Mouse (Mus musculus) embryonic facial prominence, embryonic 13.5 days (tissue): ENCODE results near the gene Rasgrf1. TPM values are rescaled to one million over a fixed set of nuclear protein-coding genes. Genes with fewer than 3 reads are reported as not detected.

Experiments used
- ATAC-seq: fragments of 200-750 bp; cut with Nextera tagmentation; 2 replicates; pipeline ENCODE4 v1.8.0; 2017; ENCODE audit warnings: low read depth; ENCODE audit not compliant: insufficient number of reproducible peaks, insufficient read depth, low FRiP score, low TSS enrichment
- H3K27ac ChIP-seq: fragments of 300-500 bp; sonication (generic); 2 replicates; pipeline ENCODE4 v1.5.1; 2015; ENCODE audit warnings: moderate library complexity, mild to moderate bottlenecking, inconsistent platforms
- H3K27me3 ChIP-seq: fragments of 300-500 bp; sonication (generic); 2 replicates; pipeline ENCODE4 v1.6.1; 2015; ENCODE audit warnings: mild to moderate bottlenecking, inconsistent platforms
- H3K36me3 ChIP-seq: fragments of 300-500 bp; sonication (generic); 2 replicates; pipeline ENCODE4 v1.6.1; 2015; ENCODE audit warnings: mild to moderate bottlenecking, inconsistent platforms
- H3K4me1 ChIP-seq: fragments of 300-500 bp; sonication (generic); 2 replicates; pipeline ENCODE4 v1.6.1; 2015; ENCODE audit warnings: inconsistent platforms
- H3K4me2 ChIP-seq: fragments of 300-500 bp; sonication (generic); 2 replicates; pipeline ENCODE4 v1.6.1; 2015; ENCODE audit warnings: moderate library complexity, mild to moderate bottlenecking, inconsistent platforms
- H3K4me3 ChIP-seq: fragments of 300-500 bp; sonication (generic); 2 replicates; pipeline ENCODE4 v1.5.1; 2015; ENCODE audit warnings: mild to moderate bottlenecking, inconsistent platforms
- H3K9ac ChIP-seq: fragments of 300-500 bp; sonication (generic); 2 replicates; pipeline ENCODE4 v1.6.1; 2015; ENCODE audit warnings: mild to moderate bottlenecking, inconsistent platforms
- H3K9me3 ChIP-seq: fragments of 300-500 bp; sonication (generic); 2 replicates; pipeline ENCODE4 v1.6.1; 2016; ENCODE audit warnings: inconsistent platforms
- WGBS: fragments of 180-500 bp; shearing (Covaris S2); methylation state at CpG from one replicate; pipeline ENCODE4 v1.1.7; 2015; ENCODE audit warnings: mixed read lengths; 5-methylcytosine and 5-hydroxymethylcytosine counted together
- polyA plus RNA-seq: library from polyadenylated mRNA; unstranded; fragments of >200 nt; fragmentation: Nextera tagmentation; extraction: Ambion mirVana; gene quantifications from 2 replicates; pipeline ENCODE4 v1.2.1, GENCODE M21; 2015

Gene Rasgrf1
- polyA plus RNA-seq, 1 experiment from 2014 or later: 0.80 TPM

DNA sequence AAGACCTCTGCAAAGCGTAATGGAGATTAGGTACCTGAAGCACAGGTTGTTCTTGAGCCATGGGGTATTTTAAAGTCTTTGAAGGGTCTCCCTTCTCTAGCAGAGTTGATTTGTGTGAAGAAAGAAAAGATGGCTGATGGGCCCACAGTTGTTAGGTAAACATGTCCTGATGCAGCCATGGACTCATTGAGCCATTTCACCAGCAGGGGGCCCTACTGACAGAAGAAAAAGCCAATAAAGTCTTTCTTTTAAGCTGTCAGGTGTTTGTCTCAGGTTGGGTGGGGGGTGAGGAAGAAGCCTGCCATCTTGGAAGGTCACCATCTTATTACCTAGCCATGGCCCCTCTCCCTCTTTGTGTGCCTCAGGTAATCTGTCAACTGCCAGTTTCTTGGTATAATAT, 30.7 kb downstream of the Rasgrf1 start:
- H3K9me3 ChIP-seq: peaks cover 2% of the 10 kb centered on the region; the same call in 1 of the 2 replicates
- no peaks in the 10 kb centered on the region for H3K4me1 ChIP-seq
- no peak overlapping the region for H3K4me3 ChIP-seq
- H3K27me3 ChIP-seq: no peaks in the 10 kb centered on the region
- WGBS: 76% methylated on average over 1 of the region's 1 CpGs
- no peak for ATAC-seq
- no peak overlapping the region for H3K9ac ChIP-seq
- H3K4me2 ChIP-seq: no peak overlapping the region
- no peaks in the 10 kb centered on the region for H3K36me3 ChIP-seq
- no peak overlapping the region for H3K27ac ChIP-seq

DNA sequence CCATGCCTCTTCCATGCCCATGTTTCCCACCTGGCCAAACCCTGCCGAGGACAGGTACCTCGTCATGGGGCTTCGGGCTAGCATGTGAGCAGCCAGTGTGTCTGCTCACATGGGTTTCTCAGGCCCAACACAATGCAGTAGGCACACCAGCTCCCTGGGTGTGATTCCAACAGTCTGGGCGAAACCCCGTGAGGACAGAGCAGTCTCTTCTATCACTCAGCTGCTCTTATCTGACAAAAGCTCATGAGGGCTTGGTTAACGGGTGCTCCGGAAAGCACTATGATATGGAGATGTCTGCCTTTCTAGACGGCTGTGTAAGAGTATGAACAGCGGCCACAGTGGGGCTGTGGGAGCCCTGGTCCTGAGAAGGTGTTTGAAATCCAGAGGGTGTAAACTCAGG, 37.1 kb downstream of the Rasgrf1 start:
- no peak for ATAC-seq
- WGBS: 94% methylated on average over 9 of the region's 9 CpGs
- Histone ChIP-seq H3K27me3 (no peaks in the 10 kb centered on the region), H3K4me1 (no peaks in the 10 kb centered on the region), H3K4me2 (no peak overlapping the region), H3K36me3 (no peaks in the 10 kb centered on the region), H3K4me3 (no peak overlapping the region), H3K9ac (no peak overlapping the region), H3K27ac (no peak overlapping the region), H3K9me3 (no peaks in the 10 kb centered on the region)

DNA sequence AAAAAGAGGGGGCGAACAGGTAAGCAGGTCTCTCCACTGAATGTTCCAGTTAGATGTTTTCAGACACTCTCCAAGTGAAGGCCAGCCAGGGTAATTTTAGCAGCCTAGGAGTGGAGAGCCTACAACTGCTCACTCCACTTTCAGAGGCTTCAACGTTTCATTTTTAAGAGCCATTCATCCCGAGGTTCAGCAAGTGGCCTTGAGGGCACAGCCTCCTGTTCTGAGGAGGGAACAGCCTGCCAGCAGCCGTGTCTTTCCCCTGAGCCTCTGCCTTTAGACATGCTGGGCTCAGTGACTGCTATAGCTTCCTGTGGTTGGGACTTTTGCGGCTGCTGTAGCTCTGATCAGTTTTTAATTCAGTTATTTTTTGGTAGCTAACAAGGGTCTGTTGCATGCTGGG, 38.9 kb downstream of the Rasgrf1 start:
- H3K27me3 ChIP-seq: no peaks in the 10 kb centered on the region
- H3K36me3 ChIP-seq: no peaks in the 10 kb centered on the region
- H3K9ac ChIP-seq: no peak overlapping the region
- 39% methylated on average over 5 of the region's 5 CpGs for WGBS
- H3K4me1 ChIP-seq: no peaks in the 10 kb centered on the region
- H3K9me3 ChIP-seq: no peaks in the 10 kb centered on the region
- no peak overlapping the region for H3K4me3 ChIP-seq
- no peak overlapping the region for H3K27ac ChIP-seq
- ATAC-seq: no peak
- no peak overlapping the region for H3K4me2 ChIP-seq

DNA sequence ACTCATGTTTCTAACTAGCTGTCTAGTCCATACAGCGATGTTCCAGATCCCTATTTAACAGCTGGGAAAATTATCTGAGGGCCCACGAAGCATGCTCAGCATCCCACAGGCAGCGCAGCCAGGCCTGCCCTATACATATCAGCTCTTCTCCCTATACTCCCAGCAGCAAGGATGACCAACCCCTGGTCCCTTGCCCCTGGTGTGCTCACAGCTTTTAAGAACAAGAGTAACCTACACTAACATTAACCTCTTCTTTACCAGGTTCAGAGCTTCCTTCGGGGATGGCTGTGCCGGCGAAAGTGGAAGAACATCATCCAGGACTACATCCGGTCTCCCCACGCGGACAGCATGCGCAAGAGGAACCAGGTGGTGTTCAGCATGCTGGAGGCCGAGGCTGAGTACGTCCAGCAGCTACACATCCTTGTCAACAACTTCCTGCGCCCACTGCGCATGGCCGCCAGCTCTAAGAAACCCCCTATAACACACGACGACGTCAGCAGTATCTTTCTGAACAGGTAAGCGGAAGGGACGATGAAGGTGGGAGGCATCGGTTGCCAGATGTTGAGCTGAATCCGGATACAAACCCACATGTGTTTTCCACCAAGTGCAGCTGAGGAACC, 44.0 kb downstream of the Rasgrf1 start:
- H3K4me3 ChIP-seq: no peak overlapping the region
- no peak for ATAC-seq
- WGBS: 89% methylated on average over 22 of the region's 22 CpGs
- no peaks in the 10 kb centered on the region for H3K36me3 ChIP-seq
- no peak overlapping the region for H3K27ac ChIP-seq
- no peaks in the 10 kb centered on the region for H3K4me1 ChIP-seq
- no peaks in the 10 kb centered on the region for H3K9me3 ChIP-seq
- no peaks in the 10 kb centered on the region for H3K27me3 ChIP-seq
- no peak overlapping the region for H3K9ac ChIP-seq
- H3K4me2 ChIP-seq: no peak overlapping the region

DNA sequence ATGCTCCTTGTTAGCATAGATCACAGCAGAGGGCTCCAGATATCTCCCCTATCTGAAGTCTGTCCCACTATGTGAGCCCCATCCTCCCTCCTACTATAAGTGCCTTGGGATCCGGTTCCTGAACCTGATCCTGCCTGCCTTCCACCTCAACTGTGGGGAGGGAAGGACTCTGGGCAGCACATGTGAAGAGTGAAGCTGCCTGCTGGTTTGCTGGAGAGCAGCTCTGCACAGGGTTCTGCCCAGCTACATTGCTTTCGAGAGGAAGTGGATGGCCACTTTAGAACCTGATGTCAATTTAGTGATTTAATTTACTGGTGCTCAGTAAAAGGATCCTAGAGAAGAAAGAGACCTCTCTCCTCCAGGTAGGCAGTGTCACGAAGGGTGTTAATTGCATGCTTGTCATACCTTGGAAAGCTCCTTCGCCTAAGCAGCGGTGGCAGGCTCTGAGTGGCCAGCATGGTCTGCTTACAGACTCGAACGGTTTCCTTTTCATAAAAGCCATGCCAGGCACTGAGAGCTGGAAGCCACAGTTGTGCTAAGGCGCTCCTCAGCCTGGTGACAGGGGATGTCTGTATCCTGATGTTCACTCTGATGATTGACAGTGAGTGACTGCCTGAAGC, 45.3 kb downstream of the Rasgrf1 start:
- 55% methylated on average over 8 of the region's 8 CpGs for WGBS

DNA sequence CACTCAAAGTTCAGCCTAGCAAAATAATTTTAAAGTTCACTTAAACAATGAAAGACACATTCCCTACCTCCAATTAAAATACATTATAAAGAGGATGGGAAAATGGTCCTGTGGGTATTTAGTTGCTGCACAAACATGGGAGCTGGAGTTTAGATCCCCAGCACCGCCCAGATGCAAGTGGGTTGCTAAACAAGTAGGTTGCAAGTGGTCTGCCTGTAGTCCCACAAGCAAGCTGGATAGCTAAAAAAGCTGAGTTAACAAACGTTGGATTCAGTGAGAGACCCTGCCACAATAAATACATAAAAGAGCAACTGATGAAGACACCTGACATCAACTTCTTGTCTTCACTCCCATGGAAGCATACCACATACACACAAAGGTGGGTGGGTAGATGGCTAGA, 49.3 kb downstream of the Rasgrf1 start:
- WGBS: 75% methylated on average over 2 of the region's 2 CpGs
- H3K36me3 ChIP-seq: no peaks in the 10 kb centered on the region
- H3K4me3 ChIP-seq: no peak overlapping the region
- H3K4me1 ChIP-seq: no peaks in the 10 kb centered on the region
- H3K4me2 ChIP-seq: no peak overlapping the region
- H3K9ac ChIP-seq: no peak overlapping the region
- ATAC-seq: no peak
- H3K27me3 ChIP-seq: no peaks in the 10 kb centered on the region
- H3K27ac ChIP-seq: no peak overlapping the region
- no peaks in the 10 kb centered on the region for H3K9me3 ChIP-seq

More for the DNA sequence above, 45.3 kb downstream of the Rasgrf1 start:
- no peak overlapping the region for H3K4me3 ChIP-seq
- H3K9me3 ChIP-seq: no peaks in the 10 kb centered on the region
- no peaks in the 10 kb centered on the region for H3K4me1 ChIP-seq
- no peaks in the 10 kb centered on the region for H3K27me3 ChIP-seq
- H3K36me3 ChIP-seq: no peaks in the 10 kb centered on the region
- no peak overlapping the region for H3K27ac ChIP-seq
- ATAC-seq: no peak; the same call in 1 of the 2 replicates
- no peak overlapping the region for H3K4me2 ChIP-seq
- no peak overlapping the region for H3K9ac ChIP-seq

DNA sequence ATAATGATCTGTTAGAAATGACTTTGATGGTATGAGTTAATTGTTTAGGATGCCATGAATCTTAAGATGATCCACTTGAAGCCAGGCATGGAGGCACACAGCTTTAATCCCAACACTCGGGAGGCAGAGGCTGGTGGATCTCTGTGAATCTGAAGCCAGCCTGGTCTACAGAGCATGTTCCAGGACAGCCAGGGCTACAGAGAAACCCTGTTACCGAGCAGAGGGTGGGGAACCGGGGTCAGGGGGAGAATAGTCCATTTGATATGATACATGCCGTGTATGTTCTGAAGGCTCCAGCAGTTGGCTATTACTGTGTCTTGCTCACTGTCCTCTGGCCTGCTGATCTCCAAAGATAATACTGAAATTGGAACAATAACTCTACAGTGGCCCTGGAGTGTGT, 54.4 kb downstream of the Rasgrf1 start:
- H3K4me2 ChIP-seq: no peak overlapping the region
- no peak overlapping the region for H3K9ac ChIP-seq
- H3K4me1 ChIP-seq: no peaks in the 10 kb centered on the region
- 82% methylated on average over 4 of the region's 4 CpGs for WGBS
- no peaks in the 10 kb centered on the region for H3K27me3 ChIP-seq
- H3K9me3 ChIP-seq: no peaks in the 10 kb centered on the region
- ATAC-seq: no peak
- H3K4me3 ChIP-seq: no peak overlapping the region
- no peaks in the 10 kb centered on the region for H3K36me3 ChIP-seq
- H3K27ac ChIP-seq: no peak overlapping the region

DNA sequence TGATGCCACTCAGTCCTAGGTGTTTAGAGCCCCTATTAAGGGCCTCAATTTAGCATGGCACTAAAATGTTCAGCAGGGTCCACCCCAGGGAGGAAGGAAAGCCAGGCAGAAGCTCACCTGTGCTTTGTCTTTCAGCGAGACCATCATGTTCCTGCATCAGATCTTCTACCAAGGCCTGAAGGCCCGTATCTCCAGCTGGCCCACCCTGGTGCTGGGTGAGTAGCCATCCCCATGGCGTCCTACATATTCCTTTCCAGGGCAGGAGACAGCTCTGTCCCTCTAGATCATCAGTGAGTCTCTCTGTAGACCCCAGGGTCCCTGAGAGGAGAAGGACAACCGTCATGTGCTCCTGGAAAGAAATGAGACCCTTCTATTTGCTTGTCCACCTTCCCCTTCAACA, 58.0 kb downstream of the Rasgrf1 start:
- no peak overlapping the region for H3K27ac ChIP-seq
- H3K27me3 ChIP-seq: 0 out of 2 replicates have a peak, but pooled peaks cover 1% of the 10 kb centered on the region
- H3K4me2 ChIP-seq: no peak overlapping the region
- no peak for ATAC-seq
- no peak overlapping the region for H3K9ac ChIP-seq
- WGBS: 84% methylated on average over 4 of the region's 4 CpGs
- H3K4me3 ChIP-seq: no peak overlapping the region
- H3K9me3 ChIP-seq: no peaks in the 10 kb centered on the region
- no peaks in the 10 kb centered on the region for H3K36me3 ChIP-seq
- H3K4me1 ChIP-seq: no peaks in the 10 kb centered on the region

DNA sequence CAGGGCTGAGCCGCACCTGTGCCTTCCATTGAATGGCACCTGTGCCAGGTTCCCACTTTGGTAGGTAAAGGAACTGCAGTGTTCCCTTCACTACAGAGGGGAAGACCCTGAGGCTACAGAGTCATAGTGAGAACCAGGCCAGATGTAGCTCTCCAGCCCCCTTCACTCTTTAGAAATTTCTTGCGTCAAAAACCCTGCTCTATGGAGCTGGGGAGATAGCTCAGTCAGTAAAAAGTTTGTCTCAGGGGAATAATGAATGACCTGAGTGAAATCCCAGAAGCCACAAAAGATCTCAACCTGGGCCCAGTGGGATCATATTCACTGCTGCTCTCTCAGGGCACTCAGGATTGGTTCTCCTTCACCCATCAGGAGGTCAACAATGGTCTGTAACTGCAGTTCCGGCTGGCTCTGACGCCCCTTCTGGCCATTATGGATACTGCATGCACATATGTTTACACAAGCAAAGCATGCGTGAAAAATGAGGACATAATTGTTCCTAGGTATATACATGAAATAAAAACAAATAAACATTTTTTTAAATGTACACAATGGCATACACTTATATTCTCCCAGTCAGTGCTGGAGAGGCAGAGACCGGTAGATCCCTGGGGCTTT, 59.2 kb downstream of the Rasgrf1 start:
- Histone ChIP-seq H3K36me3 (no peaks in the 10 kb centered on the region), H3K9ac (no peak overlapping the region), H3K27me3 (0 out of 2 replicates have a peak, but pooled peaks cover 3% of the 10 kb centered on the region), H3K4me3 (no peak overlapping the region), H3K9me3 (no peaks in the 10 kb centered on the region), H3K4me1 (no peaks in the 10 kb centered on the region), H3K4me2 (no peak overlapping the region), H3K27ac (no peak overlapping the region)
- no peak for ATAC-seq
- 78% methylated on average over 6 of the region's 6 CpGs for WGBS

DNA sequence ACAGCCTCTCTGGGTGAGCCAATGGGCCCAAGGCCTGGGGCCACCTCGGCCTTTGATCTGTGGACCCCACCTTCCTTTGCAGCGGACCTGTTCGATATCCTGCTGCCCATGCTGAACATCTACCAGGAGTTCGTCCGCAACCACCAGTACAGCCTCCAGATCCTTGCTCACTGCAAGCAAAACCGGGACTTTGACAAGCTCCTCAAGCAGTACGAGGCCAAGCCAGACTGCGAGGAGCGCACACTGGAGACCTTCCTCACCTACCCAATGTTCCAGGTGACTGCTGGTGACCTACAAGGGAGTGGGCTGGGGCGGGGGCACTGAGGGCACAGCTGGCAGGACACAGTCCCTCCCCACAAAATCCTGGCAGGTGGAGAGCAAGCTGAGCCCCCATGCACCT, 60.6 kb downstream of the Rasgrf1 start:
- Histone ChIP-seq H3K9ac (no peak overlapping the region), H3K9me3 (no peaks in the 10 kb centered on the region), H3K4me1 (no peaks in the 10 kb centered on the region), H3K36me3 (no peaks in the 10 kb centered on the region), H3K27ac (no peak overlapping the region), H3K4me3 (no peak overlapping the region), H3K4me2 (no peak overlapping the region), H3K27me3 (0 out of 2 replicates have a peak, but pooled peaks cover 3% of the 10 kb centered on the region)
- 89% methylated on average over 10 of the region's 10 CpGs for WGBS
- ATAC-seq: no peak

DNA sequence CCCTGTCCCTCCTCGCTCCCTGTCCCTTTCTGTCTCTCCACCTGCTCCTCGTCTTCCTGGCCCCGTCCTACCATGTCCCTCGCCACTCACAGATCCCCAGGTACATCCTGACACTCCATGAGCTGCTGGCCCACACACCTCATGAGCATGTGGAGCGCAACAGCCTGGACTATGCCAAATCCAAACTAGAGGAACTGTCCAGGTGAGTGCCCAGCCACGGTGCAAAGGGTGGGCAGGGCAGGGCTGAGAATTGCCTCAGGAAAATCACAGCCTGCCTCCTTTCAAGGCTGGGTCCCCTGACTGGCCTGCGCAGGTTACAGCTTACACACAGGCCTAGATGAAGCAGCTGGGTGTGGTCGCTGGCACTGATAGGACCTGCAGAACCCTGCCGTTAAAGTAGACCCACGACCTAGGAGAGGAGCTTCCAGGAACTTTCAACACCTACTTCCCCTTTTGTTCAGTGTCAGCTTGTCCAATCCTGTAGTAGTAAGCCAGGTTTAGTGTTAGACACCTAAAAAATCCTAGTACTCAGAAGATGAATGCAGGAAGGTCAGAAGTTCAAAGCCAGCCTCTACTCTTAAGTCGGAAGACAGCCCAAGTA, 61.3 kb downstream of the Rasgrf1 start:
- H3K36me3 ChIP-seq: no peaks in the 10 kb centered on the region
- WGBS: 73% methylated on average over 11 of the region's 11 CpGs
- H3K9me3 ChIP-seq: no peaks in the 10 kb centered on the region
- H3K27ac ChIP-seq: no peak overlapping the region
- no peak overlapping the region for H3K4me3 ChIP-seq
- H3K4me2 ChIP-seq: no peak overlapping the region
- H3K4me1 ChIP-seq: no peaks in the 10 kb centered on the region
- no peak overlapping the region for H3K9ac ChIP-seq
- peaks cover 3% of the 10 kb centered on the region; the same call in 1 of the 2 replicates for H3K27me3 ChIP-seq
- ATAC-seq: no peak

DNA sequence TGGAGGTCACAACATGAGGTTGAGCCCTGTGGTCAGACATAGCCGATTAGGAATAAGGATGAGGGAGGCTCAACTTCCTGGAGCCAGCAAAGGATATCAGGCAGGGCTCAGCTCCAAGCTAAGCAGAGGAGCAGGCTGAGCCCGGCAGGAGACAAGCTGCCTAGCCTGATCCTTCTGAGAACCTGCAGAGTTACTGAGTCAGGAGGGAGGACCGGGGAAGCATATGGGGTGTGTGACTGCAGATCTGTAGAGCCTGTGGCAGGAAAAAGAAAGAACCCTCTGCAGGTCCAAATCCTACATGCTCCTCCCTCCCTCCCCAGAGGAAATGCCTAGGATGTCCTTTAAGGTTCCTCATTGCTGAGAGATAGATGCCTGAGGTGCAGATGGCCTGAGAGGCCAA, 62.6 kb downstream of the Rasgrf1 start:
- H3K4me2 ChIP-seq: no peak overlapping the region

More for the DNA sequence above, 62.6 kb downstream of the Rasgrf1 start:
- Histone ChIP-seq H3K9me3 (no peaks in the 10 kb centered on the region), H3K4me3 (no peak overlapping the region), H3K27ac (no peak overlapping the region), H3K36me3 (no peaks in the 10 kb centered on the region), H3K9ac (no peak overlapping the region), H3K4me1 (no peaks in the 10 kb centered on the region), H3K27me3 (peaks cover 8% of the 10 kb centered on the region; the same call in 1 of the 2 replicates)
- no peak for ATAC-seq
- WGBS: 57% methylated on average over 3 of the region's 3 CpGs
